Mouse (Mus musculus) cortical plate, adult 2 months (tissue): ENCODE results near the gene Surf2.

ENCODE experiments used
- CTCF ChIP-seq: fragments of 200-500 bp; IDR thresholded peaks from 2 replicates; pipeline ENCODE4 v1.5.1; 2011; ENCODE audit warnings: mild to moderate bottlenecking, control low read depth, low read length; ENCODE audit not compliant: insufficient read depth; ENCODE audit errors: extremely low read depth
- POLR2A ChIP-seq: fragments of 200-500 bp; IDR thresholded peaks from 2 replicates; pipeline ENCODE4 v1.6.1; 2011; ENCODE audit warnings: mild to moderate bottlenecking, low read length, control low read depth; ENCODE audit not compliant: insufficient read depth; ENCODE audit errors: extremely low read depth

DNA sequence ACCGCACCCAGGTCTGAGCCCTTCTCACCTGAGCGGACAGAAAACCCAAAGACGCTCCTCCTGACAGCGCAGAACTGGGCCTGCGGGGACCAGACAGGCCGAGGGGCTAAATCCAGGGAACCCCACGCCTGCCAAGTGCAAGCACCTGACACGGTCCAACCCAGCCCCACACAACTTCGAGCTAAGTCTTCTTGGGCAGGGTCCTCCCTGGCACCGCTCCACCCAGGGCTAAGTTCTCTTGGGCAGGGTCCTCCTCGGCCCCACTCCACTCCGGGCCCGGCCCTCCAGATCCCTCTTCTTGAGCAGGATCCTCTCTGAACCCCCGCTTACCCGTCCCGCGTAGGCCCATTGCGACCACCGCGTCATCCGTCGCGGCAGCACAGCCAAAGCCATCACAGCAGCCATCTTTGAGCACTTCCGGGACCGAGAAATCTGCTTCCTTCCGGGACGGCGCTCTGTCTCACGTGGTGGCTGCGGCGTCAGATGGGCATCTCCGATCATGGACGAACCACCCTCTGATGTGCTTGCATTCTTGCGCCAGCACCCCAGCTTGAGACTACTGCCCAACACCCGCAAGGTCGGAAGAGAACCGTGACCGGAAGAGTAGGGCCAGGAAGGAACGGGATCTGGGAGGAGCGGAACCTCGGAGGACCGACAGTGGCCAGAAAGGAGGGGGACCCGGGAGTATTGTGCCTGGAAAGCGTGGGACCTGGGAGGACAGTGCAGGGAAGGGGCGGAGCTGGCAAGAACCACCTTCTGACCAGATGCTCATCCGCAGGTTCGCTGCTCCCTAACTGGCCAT, at the start of gene Surf2, which contains the start of gene Surf1:
- TF ChIP-seq CTCF, result no peak
- peak; percentile 90 for TF ChIP-seq POLR2A
